Mouse (Mus musculus) spleen, postnatal 14 days (tissue): ENCODE results near the gene Bmpr1b.

ENCODE experiments used
- DNase-seq, 2 experiments: peaks; one replicate each; pipeline ENCODE4 v3.0.0; 2021 to 2022; ENCODE audit warnings: low spot score in 2 of 2

Bmpr1b gene

DNA sequence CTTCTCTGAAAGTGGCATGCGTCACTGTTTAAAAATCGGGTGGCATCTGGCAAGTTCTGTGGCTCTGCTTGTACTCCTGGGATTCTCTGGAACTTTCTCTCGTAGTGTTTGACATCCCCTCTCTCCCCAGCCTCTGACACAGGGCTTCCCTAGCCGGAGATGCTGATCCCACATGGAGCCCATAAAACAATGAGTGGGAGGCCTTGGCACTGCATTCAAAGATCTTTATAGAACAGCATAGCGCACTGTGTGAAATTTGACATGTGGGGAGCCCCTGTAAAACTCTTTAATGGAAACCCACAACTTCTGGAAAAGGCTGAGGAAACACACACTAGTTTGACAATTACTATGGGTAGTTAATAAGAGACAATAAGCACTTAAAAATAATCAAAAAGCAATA lies 126.2 kb downstream of the Bmpr1b start:
- DNase-seq: no peak

DNA sequence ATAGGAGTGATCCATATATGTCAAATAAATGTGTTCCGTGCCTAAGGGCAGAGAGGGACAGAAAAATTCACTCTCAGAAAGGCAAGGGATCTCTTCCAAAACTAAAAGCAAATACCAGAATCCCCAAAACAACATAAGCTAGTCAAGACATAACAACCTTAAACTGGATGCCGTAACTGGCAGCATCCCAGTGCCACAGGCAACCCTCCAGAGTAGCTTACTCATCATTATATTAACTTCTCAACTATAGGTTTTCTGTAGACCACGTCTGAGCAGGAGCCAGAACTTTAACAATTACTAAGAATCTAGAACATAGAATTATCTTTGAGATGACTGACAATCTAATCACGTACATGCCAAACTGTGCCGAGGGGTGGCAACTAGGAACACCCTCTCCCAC lies 128.9 kb downstream of the Bmpr1b start:
- DNase-seq: no peak

DNA sequence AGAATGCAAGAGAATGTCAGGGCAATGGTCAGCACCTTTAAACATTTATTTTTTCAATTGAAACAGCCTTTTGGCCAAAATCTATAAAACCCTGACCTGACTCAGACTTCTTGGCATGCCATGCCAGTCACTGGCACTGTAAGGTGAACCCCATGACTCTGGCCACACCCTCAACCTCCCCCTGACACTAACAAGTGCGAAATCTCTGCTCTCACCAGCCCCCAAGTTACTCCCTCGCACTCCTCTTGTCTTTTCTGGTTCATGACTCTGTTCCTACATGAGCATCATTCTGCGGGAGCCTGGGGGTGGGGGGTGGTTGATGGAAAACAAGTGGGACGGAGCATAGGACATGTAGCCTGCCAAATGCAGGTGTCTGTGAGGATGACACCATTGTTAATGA lies 135.1 kb downstream of the Bmpr1b start:
- no peak for DNase-seq

DNA sequence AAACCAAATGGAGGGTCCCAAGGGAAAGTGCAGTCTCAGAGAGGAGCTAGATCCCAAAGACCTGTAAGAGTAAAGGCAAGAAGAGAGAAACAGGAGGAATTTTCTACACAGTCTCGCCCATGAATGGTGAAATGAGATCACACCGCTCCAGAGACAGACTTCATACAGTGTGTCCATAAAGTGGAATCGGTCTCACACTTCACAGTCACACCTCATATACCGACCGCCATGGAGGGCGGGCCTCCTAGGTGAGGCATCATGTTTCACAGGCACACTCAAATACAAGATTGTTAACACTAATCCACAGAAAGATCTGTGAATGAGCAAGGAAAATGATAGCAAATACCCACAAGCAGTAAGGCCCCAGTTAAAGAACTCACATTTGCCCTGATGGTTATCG lies 149.5 kb downstream of the Bmpr1b start:
- no peak for DNase-seq

- no peak for DNase-seq
These were observed 184.7 kb downstream of the Bmpr1b start for GRCm38 (mm10) chr3:141984548-141984947.

- DNase-seq: no peak
These were observed 187.4 kb downstream of the Bmpr1b start for GRCm38 (mm10) chr3:141981613-141982432.

DNA sequence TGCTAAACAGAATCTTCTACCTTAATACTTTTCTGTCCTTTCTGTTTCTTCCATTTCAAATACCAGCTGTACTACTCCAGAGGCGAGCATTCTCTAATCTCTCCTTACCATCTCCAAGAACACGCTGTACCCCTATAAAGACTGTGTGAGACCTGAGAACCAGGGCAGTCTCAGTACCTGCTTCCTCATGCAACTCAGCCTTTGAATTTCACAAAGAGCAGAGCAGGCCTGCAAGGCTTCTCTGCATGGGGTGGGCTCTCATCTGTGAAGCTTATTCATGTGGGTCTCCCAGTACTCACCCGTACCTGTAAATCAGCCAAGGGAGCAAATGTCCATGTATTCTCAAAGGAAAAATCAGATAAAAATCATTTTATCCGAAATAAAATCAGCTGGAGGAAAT lies 203.0 kb downstream of the Bmpr1b start:
- no peak for DNase-seq

GRCm38 (mm10) chr3:141952931-141953330 lies 216.3 kb downstream of the Bmpr1b start:
- no peak for DNase-seq

GRCm38 (mm10) chr3:141950642-141951041 lies 218.6 kb downstream of the Bmpr1b start:
- no peak for DNase-seq

DNA sequence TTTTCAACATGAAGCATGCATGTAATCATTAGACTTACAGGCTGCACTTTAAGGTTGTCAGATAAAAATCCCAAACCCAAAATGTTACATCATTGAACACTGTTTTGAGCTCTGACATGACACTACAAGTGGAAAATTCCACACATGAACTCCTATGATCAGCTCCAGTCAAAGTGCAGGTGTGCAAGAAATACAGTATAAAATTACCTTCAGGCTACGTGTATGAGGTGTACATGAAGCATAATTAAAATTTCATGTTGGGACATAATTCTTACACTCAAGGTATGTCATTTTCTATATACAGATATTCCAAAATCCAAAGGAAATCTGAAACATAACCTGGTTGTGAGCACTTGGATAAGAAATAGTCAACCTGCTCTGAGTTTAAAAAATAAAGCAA lies 220.7 kb downstream of the Bmpr1b start:
- DNase-seq: no peak

- no peak for DNase-seq
These were observed 221.1 kb downstream of the Bmpr1b start for GRCm38 (mm10) chr3:141948096-141948495.

GRCm38 (mm10) chr3:141946846-141947245 lies 222.4 kb downstream of the Bmpr1b start:
- DNase-seq: no peak

GRCm38 (mm10) chr3:141943317-141943742 lies 225.9 kb downstream of the Bmpr1b start:
- DNase-seq: no peak

DNA sequence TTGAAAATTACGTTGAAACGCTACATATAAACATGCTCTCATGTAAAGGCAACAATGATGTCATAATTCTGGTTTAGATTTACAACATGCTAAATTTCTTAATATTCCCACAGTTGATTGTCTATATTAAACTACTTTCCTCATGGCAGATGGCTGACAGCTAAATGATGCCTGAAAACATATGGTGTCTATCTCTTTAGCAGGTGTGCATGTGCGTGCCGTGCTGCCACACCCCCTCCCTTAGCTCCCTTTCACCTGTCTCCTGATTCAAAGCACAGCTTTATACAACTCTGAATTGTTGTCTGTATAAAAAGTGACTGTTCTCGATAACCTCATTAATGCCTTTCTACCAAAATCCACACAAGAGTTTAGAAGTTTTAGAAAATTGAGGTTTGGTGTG lies 229.0 kb downstream of the Bmpr1b start:
- no peak for DNase-seq

DNA sequence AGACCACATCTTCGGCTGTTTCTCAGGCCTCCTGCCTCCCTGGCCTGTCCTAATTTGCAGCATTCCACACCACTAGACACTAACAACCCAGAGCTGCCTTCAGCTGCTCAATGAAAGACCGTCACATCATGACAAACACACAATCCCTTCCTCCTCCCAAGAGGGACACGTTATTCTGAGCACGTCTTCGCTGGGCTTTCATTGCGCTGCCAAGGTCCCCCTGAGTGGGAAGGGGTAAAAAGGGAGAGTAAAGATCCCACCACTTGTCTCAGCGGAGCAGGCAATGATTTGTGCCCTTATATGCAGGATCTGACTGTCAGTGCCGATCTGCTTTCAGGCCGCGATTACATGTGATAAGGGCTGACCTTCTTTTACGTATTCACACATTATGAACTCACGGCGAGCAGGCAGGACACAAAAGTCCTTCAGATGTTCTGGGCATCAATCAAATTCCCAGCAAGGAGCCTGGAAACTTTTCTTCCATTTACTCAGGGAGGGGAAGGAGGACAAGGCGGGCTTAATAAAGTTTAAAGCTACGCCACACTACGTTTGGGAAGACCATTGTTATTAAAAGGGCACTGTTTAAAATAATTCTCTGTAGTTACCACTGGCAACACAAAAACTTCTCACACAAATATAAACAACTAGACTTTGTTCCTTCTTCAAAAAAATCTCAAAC lies 232.5 kb downstream of the Bmpr1b start:
- no peak for DNase-seq

- DNase-seq: no peak
These were observed 236.3 kb downstream of the Bmpr1b start for GRCm38 (mm10) chr3:141932956-141933355.

- no peak for DNase-seq
These were observed 237.7 kb downstream of the Bmpr1b start for GRCm38 (mm10) chr3:141931372-141932092.

DNA sequence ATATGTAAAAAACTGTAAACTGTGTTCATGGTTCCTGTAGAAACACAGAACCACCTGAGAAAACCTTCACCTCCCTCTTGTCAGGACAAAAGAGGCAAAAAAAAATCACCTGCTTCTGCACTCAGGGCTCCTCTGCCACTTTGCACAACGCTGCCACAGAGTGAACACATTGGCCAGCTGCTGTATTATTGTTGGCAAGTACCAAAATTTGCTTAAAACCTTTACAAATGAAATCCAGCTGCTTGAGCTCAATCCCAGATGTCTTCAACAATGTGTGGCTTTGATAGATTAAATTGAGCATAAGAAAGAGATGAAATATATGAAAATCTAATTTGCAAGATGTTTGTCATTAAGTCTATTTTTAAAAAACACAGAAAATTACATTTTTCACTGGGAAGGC lies 245.8 kb downstream of the Bmpr1b start:
- DNase-seq: no peak

GRCm38 (mm10) chr3:141921161-141921560 lies 248.1 kb downstream of the Bmpr1b start:
- DNase-seq: no peak

DNA sequence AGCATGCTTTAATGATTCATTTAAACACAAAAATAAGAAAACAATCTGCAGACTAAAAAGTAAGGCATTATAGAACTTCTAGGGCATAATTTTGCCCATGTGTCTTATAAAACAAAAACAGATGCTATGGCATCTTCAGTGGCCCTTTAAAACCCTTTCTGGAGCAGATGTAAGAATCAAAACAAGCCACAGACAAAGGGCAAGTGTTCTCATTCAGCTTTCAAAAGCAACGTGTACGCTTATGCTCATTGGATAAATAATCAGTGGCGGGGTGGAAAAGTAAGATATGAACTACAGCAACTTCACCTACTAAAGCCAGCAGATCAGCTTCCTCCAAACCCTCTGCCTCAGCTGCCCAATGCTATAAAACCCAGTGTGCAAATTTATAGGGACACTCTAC lies 249.6 kb downstream of the Bmpr1b start:
- DNase-seq: no peak

DNA sequence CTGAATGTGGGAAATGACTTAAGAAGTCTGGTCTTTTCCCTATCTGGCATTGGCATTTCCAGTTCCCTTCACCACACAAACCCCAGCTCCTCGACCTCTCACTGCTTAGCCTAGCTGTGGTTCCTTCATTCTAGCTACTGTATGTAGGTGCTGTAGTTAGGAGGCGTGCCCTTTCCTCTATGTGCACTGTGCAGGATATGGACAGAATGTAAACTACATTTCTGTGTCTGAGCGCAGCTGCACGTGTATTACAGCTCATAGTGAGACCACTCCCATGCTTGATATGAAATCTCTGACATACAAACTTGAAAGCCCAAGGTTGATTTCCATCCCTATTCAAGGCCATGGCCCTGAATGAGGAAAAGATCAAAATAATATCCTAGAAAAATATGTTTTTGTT lies 252.1 kb downstream of the Bmpr1b start:
- no peak for DNase-seq

GRCm38 (mm10) chr3:141915995-141916394 lies 253.2 kb downstream of the Bmpr1b start:
- DNase-seq: no peak

DNA sequence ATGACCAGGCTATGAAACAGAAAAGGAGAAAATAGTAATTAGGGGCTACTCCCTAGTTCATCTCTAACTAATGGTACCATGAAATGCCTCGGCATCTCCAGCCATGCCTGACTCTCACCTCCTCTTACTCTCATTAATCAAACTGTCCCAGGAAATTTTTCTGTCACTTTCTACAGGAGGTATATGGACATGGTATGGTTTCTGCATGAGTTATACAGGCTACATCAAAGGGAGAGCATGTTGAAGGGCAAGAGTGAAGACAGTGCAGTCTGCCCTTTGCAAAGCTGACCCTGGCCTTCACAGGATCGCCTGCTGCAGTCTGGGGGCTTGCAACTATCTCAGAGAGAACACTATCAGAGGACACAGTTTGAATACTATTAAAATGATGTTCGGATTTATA lies 254.6 kb downstream of the Bmpr1b start:
- no peak for DNase-seq
